Mouse (Mus musculus): ENCODE results near the gene Banf1. TPM values are rescaled to one million over a fixed set of nuclear protein-coding genes. Genes with fewer than 3 reads are reported as not detected.
"Not testable (repeated sequence)": the region's sequence is repeated elsewhere in the genome, so short reads cannot be mapped to it uniquely, and the experiment has no call there.

The Banf1 gene
- 344 and 354 TPM in 2 replicates for polyA plus RNA-seq (2016; fragmentation: Nextera tagmentation; extraction: Ambion mirVana)

- Histone ChIP-seq H3K9me3 (no peaks in the 10 kb centered on the region), H3K4me1 (peaks cover 22% of the 10 kb centered on the region), H3K9ac (peak within 1 kb of the TSS; percentile 86), H3K4me2 (replicated peaks) (peak within 1 kb of the TSS; percentile 90), H3K36me3 (peaks cover 51% of the 10 kb centered on the region), H3K27me3 (replicated peaks) (no peaks in the 10 kb centered on the region), H3K4me3 (peak within 1 kb of the TSS; percentile 90), H3K27ac (peak within 1 kb of the TSS; percentile 54)
- under 1% methylated on average over 33 of the region's 33 CpGs for WGBS
- no peak for ATAC-seq (ENCODE audit: low FRiP score, low read depth)
These were observed at the start of gene Banf1 for GRCm38 (mm10) chr19:5367053-5367359. Gene Banf1 (minus strand): TSS chr19:5367168.

GRCm38 (mm10) chr19:5414534-5414957 is 47.6 kb upstream of the Banf1 start:
- no peaks in the 10 kb centered on the region; the same call in 1 of the 2 replicates for H3K4me1 ChIP-seq
- H3K4me3 ChIP-seq: no peak overlapping the region
- ATAC-seq (ENCODE audit: low FRiP score, low read depth): no peak
- no peak overlapping the region for H3K27ac ChIP-seq
- no peak overlapping the region for H3K4me2 ChIP-seq (replicated peaks)
- H3K9me3 ChIP-seq: no peaks in the 10 kb centered on the region
- no peaks in the 10 kb centered on the region for H3K27me3 ChIP-seq (replicated peaks)
- WGBS: 72% methylated on average over 2 of the region's 2 CpGs
- peaks cover 9% of the 10 kb centered on the region; the same call in 1 of the 2 replicates for H3K36me3 ChIP-seq
- no peak overlapping the region for H3K9ac ChIP-seq

GRCm38 (mm10) chr19:5413840-5414239 is 46.9 kb upstream of the Banf1 start:
- Histone ChIP-seq H3K9ac (no peak overlapping the region), H3K27ac (no peak overlapping the region), H3K36me3 (peaks cover 8% of the 10 kb centered on the region; the same call in 1 of the 2 replicates), H3K4me2 (replicated peaks) (no peak overlapping the region), H3K27me3 (replicated peaks) (no peaks in the 10 kb centered on the region), H3K9me3 (no peaks in the 10 kb centered on the region), H3K4me1 (no peaks in the 10 kb centered on the region; the same call in 1 of the 2 replicates), H3K4me3 (no peak overlapping the region)
- ATAC-seq (ENCODE audit: low FRiP score, low read depth): no peak
- 71% methylated on average over 4 of the region's 4 CpGs for WGBS

GRCm38 (mm10) chr19:5411961-5412360 is 45.0 kb upstream of the Banf1 start:
- no peak overlapping the region for H3K27ac ChIP-seq
- H3K4me3 ChIP-seq: no peak overlapping the region
- 75% methylated on average over 5 of the region's 5 CpGs for WGBS
- H3K4me1 ChIP-seq: peaks cover 5% of the 10 kb centered on the region; the same call in 1 of the 2 replicates
- H3K36me3 ChIP-seq: no peaks in the 10 kb centered on the region
- H3K4me2 ChIP-seq (replicated peaks): no peak overlapping the region
- H3K9me3 ChIP-seq: no peaks in the 10 kb centered on the region
- H3K9ac ChIP-seq: no peak overlapping the region
- ATAC-seq (ENCODE audit: low FRiP score, low read depth): no peak
- H3K27me3 ChIP-seq (replicated peaks): no peaks in the 10 kb centered on the region

GRCm38 (mm10) chr19:5410641-5411040 is 43.7 kb upstream of the Banf1 start:
- no peak overlapping the region for H3K27ac ChIP-seq
- no peaks in the 10 kb centered on the region for H3K9me3 ChIP-seq
- 91% methylated on average over 5 of the region's 5 CpGs for WGBS
- no peaks in the 10 kb centered on the region for H3K36me3 ChIP-seq
- H3K4me3 ChIP-seq: no peak overlapping the region
- no peak overlapping the region for H3K4me2 ChIP-seq (replicated peaks)
- no peak for ATAC-seq (ENCODE audit: low FRiP score, low read depth)
- H3K27me3 ChIP-seq (replicated peaks): no peaks in the 10 kb centered on the region
- peaks cover 5% of the 10 kb centered on the region; the same call in 1 of the 2 replicates for H3K4me1 ChIP-seq
- H3K9ac ChIP-seq: no peak overlapping the region

GRCm38 (mm10) chr19:5409068-5409467 is 42.1 kb upstream of the Banf1 start:
- H3K4me3 ChIP-seq: no peak overlapping the region
- WGBS: 85% methylated on average over 5 of the region's 5 CpGs
- no peaks in the 10 kb centered on the region for H3K27me3 ChIP-seq (replicated peaks)
- H3K4me1 ChIP-seq: peaks cover 5% of the 10 kb centered on the region; the same call in 1 of the 2 replicates
- no peak overlapping the region for H3K27ac ChIP-seq
- H3K9ac ChIP-seq: no peak overlapping the region
- ATAC-seq (ENCODE audit: low FRiP score, low read depth): no peak
- H3K4me2 ChIP-seq (replicated peaks): no peak overlapping the region
- no peaks in the 10 kb centered on the region for H3K36me3 ChIP-seq
- H3K9me3 ChIP-seq: no peaks in the 10 kb centered on the region

- H3K27ac ChIP-seq: no peak overlapping the region
- ATAC-seq (ENCODE audit: low FRiP score, low read depth): no peak
- H3K4me2 ChIP-seq (replicated peaks): peak overlapping the region; percentile 64; the same call in 1 of the 2 replicates
- no peaks in the 10 kb centered on the region for H3K9me3 ChIP-seq
- no peak overlapping the region for H3K9ac ChIP-seq
- no peak overlapping the region for H3K4me3 ChIP-seq
- H3K27me3 ChIP-seq (replicated peaks): no peaks in the 10 kb centered on the region
- H3K36me3 ChIP-seq: no peaks in the 10 kb centered on the region
- H3K4me1 ChIP-seq: peaks cover 5% of the 10 kb centered on the region; the same call in 1 of the 2 replicates
- 91% methylated on average over 13 of the region's 13 CpGs for WGBS
These were observed 41.4 kb upstream of the Banf1 start for GRCm38 (mm10) chr19:5408057-5409001.

- ATAC-seq (ENCODE audit: low FRiP score, low read depth): peak; percentile 70
- Histone ChIP-seq H3K36me3 (no peaks in the 10 kb centered on the region), H3K9me3 (no peaks in the 10 kb centered on the region), H3K4me2 (replicated peaks) (peak overlapping the region; percentile 64), H3K27me3 (replicated peaks) (no peaks in the 10 kb centered on the region), H3K4me3 (peak overlapping the region; percentile 51), H3K9ac (peak overlapping the region; percentile 64), H3K27ac (peak overlapping the region; percentile 73; the same call in 1 of the 2 replicates), H3K4me1 (peaks cover 5% of the 10 kb centered on the region; the same call in 1 of the 2 replicates)
- 21% methylated on average over 7 of the region's 7 CpGs for WGBS
These were observed 40.2 kb upstream of the Banf1 start for GRCm38 (mm10) chr19:5407133-5407532.

GRCm38 (mm10) chr19:5406531-5407126 is 39.7 kb upstream of the Banf1 start:
- not testable (repeated sequence) for H3K4me1 ChIP-seq; H3K9me3 ChIP-seq; H3K36me3 ChIP-seq; H3K27me3 ChIP-seq (replicated peaks)
- peak overlapping the region; percentile 51 for H3K4me3 ChIP-seq
- peak; percentile 86 for ATAC-seq (ENCODE audit: low FRiP score, low read depth)
- H3K27ac ChIP-seq: peak overlapping the region; percentile 73; the same call in 1 of the 2 replicates
- H3K9ac ChIP-seq: peak overlapping the region; percentile 64
- 18% methylated on average over 25 of the region's 25 CpGs for WGBS
- H3K4me2 ChIP-seq (replicated peaks): peak overlapping the region; percentile 64

GRCm38 (mm10) chr19:5405924-5406323 is 39.0 kb upstream of the Banf1 start:
- Histone ChIP-seq H3K36me3 (no peaks in the 10 kb centered on the region), H3K4me1 (0 out of 2 replicates have a peak, but pooled peaks cover 5% of the 10 kb centered on the region), H3K9me3 (no peaks in the 10 kb centered on the region), H3K4me2 (replicated peaks) (peak overlapping the region; percentile 59), H3K27me3 (replicated peaks) (no peaks in the 10 kb centered on the region), H3K4me3 (peak overlapping the region; percentile 26; the same call in 1 of the 2 replicates), H3K9ac (peak overlapping the region; percentile 35; the same call in 1 of the 2 replicates), H3K27ac (no peak overlapping the region)
- 27% methylated on average over 7 of the region's 7 CpGs for WGBS
- ATAC-seq (ENCODE audit: low FRiP score, low read depth): no peak

- H3K9ac ChIP-seq: no peak within 1 kb of the TSS
- no peak within 1 kb of the TSS for H3K4me3 ChIP-seq
- ATAC-seq (ENCODE audit: low FRiP score, low read depth): no peak
- no peaks in the 10 kb centered on the region for H3K27me3 ChIP-seq (replicated peaks)
- no peak within 1 kb of the TSS for H3K27ac ChIP-seq
- H3K9me3 ChIP-seq: no peaks in the 10 kb centered on the region
- H3K4me2 ChIP-seq (replicated peaks): no peak within 1 kb of the TSS
- H3K36me3 ChIP-seq: no peaks in the 10 kb centered on the region
- WGBS: 81% methylated on average over 8 of the region's 8 CpGs
- H3K4me1 ChIP-seq: 0 out of 2 replicates have a peak, but pooled peaks cover under 1% of the 10 kb centered on the region
These were observed 35.3 kb upstream of the Banf1 start, which contains the start of gene Tsga10ip for GRCm38 (mm10) chr19:5402293-5402692. Gene Tsga10ip (minus strand): TSS chr19:5402526.

GRCm38 (mm10) chr19:5401073-5401472 is 34.1 kb upstream of the Banf1 start:
- not testable (repeated sequence) for H3K4me1 ChIP-seq; H3K9ac ChIP-seq; ATAC-seq (ENCODE audit: low FRiP score, low read depth); H3K4me3 ChIP-seq; H3K4me2 ChIP-seq (replicated peaks); H3K36me3 ChIP-seq; H3K9me3 ChIP-seq; H3K27ac ChIP-seq; H3K27me3 ChIP-seq (replicated peaks)
- WGBS: 72% methylated on average over 4 of the region's 4 CpGs
